Mouse (Mus musculus): ENCODE data around the gene Trpc7.

DNA sequence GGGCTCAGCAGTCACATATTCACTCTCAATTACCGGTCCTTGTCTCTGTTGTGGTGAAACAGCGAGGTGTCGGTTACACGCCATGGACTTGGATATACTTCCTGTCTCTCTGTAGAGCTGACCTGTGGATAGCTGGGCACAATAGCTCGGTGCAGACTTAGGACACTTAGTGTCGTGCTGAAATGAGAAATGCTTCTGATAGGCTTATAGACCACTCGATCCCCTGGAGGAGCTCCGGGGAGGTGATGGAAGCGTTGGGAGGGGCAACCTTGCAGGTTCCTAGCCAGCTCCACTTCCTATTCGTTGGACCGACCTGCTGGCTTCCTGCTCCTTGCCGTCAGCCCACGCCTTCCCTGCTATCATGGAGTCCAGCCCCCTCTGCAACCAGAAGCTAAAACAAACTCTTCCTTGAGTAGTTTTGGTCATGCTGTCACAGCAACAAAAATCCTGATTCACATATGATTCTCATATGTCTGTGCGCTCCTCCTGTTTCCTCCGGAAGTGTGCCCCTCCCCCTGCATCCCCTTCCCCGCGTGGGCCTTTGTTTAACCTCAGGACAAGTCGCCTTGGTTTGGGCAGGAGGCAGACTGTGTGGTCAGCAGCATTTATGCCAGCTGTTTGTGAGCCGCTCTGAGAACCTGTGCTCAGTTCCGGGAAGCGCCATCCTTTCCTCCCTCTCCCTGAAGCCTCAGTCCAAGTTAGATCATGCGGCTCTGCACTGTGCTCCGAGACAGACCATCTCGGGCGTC is 130.3 kb downstream of the Trpc7 start:
- TF ChIP-seq TAL1 (IDR thresholded peaks at IDR 0.05; ENCODE audit: low read length), result no peak
- TF ChIP-seq GATA1 (IDR thresholded peaks at IDR 0.05; ENCODE audit: low read length), result no peak
